Mouse (Mus musculus) heart, embryonic 16.5 days (tissue): ENCODE measurements around the gene Tmem52b. TPM values are rescaled to one million over a fixed set of nuclear protein-coding genes. Genes with fewer than 3 reads are reported as not detected.

Experiments used
- ATAC-seq: fragments of 200-750 bp; cut with Nextera tagmentation; replicated peaks from 2 replicates; pipeline ENCODE4 v1.8.0; 2017; ENCODE audit warnings: moderate number of reproducible peaks; ENCODE audit not compliant: insufficient read depth, low FRiP score; ENCODE audit errors: extremely low read depth
- H3K27ac ChIP-seq: fragments of 300-500 bp; sonication (generic); 2 replicates; pipeline ENCODE4 v1.5.1; 2014; ENCODE audit warnings: mild to moderate bottlenecking, low read length, control low read depth, moderate library complexity
- H3K27me3 ChIP-seq: fragments of 300-500 bp; sonication (generic); 2 replicates; pipeline ENCODE4 v1.6.1; 2014; ENCODE audit warnings: low read length, mixed read lengths; ENCODE audit not compliant: control insufficient read depth, insufficient read depth
- H3K36me3 ChIP-seq: fragments of 300-500 bp; sonication (generic); 2 replicates; pipeline ENCODE4 v1.6.1; 2014; ENCODE audit not compliant: control insufficient read depth, insufficient read depth
- H3K4me1 ChIP-seq: fragments of 300-500 bp; sonication (generic); 2 replicates; pipeline ENCODE4 v1.6.1; 2014; ENCODE audit warnings: low read length, mixed read lengths; ENCODE audit not compliant: control insufficient read depth, insufficient read depth
- H3K4me2 ChIP-seq: fragments of 300-500 bp; sonication (generic); 2 replicates; pipeline ENCODE4 v1.6.1; 2014; ENCODE audit warnings: low read depth, mild to moderate bottlenecking, control low read depth, low read length
- H3K4me3 ChIP-seq: fragments of 300-500 bp; sonication (generic); 2 replicates; pipeline ENCODE4 v1.5.1; 2014; ENCODE audit warnings: mild to moderate bottlenecking, control low read depth, low read length
- H3K9ac ChIP-seq: fragments of 300-500 bp; sonication (generic); 2 replicates; pipeline ENCODE4 v1.6.1; 2014; ENCODE audit warnings: low read length, control low read depth
- H3K9me3 ChIP-seq: fragments of 300-500 bp; sonication (generic); replicated peaks from 2 replicates; pipeline ENCODE4 v1.6.1; 2016; ENCODE audit warnings: low read length; ENCODE audit not compliant: control insufficient read depth
- WGBS: fragments of 180-500 bp; shearing (Covaris S2); extraction: QIAGEN DNeasy Blood & Tissue Kit; methylation state at CpG from one replicate; pipeline ENCODE4 v1.1.7; 2014; 5-methylcytosine and 5-hydroxymethylcytosine counted together
- polyA plus RNA-seq: library from polyadenylated mRNA; unstranded; fragments of >200 nt; fragmentation: Nextera tagmentation; extraction: Ambion mirVana; gene quantifications from 2 replicates; pipeline ENCODE4 v1.2.1, GENCODE M21; 2015

Gene Tmem52b
- polyA plus RNA-seq, 1 experiment from 2014 or later: 0.05 TPM

- no peak overlapping the region for H3K4me2 ChIP-seq
- no peaks in the 10 kb centered on the region for H3K27me3 ChIP-seq
- no peaks in the 10 kb centered on the region for H3K9me3 ChIP-seq
- no peak overlapping the region for H3K27ac ChIP-seq
- no peak overlapping the region for H3K9ac ChIP-seq
- H3K4me1 ChIP-seq: no peaks in the 10 kb centered on the region
- no peak for ATAC-seq
- H3K36me3 ChIP-seq: no peaks in the 10 kb centered on the region
- no peak overlapping the region for H3K4me3 ChIP-seq
Observed at GRCm38 (mm10) chr6:129526069-129526468, 13.7 kb downstream of the Tmem52b start.

- Histone ChIP-seq H3K9ac (no peak overlapping the region), H3K27ac (no peak overlapping the region), H3K27me3 (no peaks in the 10 kb centered on the region), H3K36me3 (no peaks in the 10 kb centered on the region), H3K4me2 (no peak overlapping the region), H3K9me3 (no peaks in the 10 kb centered on the region), H3K4me1 (peaks cover 2% of the 10 kb centered on the region; the same call in 1 of the 2 replicates), H3K4me3 (no peak overlapping the region)
- 50% methylated on average over 2 of the region's 2 CpGs for WGBS
- ATAC-seq: no peak
Observed at GRCm38 (mm10) chr6:129527416-129527815, 15.1 kb downstream of the Tmem52b start.

- no peaks in the 10 kb centered on the region for H3K36me3 ChIP-seq
- no peak overlapping the region for H3K9ac ChIP-seq
- no peak overlapping the region for H3K4me2 ChIP-seq
- no peak overlapping the region for H3K4me3 ChIP-seq
- no peaks in the 10 kb centered on the region for H3K9me3 ChIP-seq
- no peak overlapping the region for H3K27ac ChIP-seq
- no peak for ATAC-seq
- WGBS: 59% methylated on average over 1 of the region's 1 CpGs
- H3K4me1 ChIP-seq: peaks cover 11% of the 10 kb centered on the region
- no peaks in the 10 kb centered on the region for H3K27me3 ChIP-seq
Observed at GRCm38 (mm10) chr6:129529605-129530004, 17.2 kb downstream of the Tmem52b start.

GRCm38 (mm10) chr6:129530261-129530660, 17.9 kb downstream of the Tmem52b start:
- Histone ChIP-seq H3K27ac (no peak overlapping the region), H3K27me3 (no peaks in the 10 kb centered on the region), H3K9ac (no peak overlapping the region), H3K36me3 (no peaks in the 10 kb centered on the region), H3K4me3 (no peak overlapping the region), H3K4me2 (no peak overlapping the region), H3K9me3 (no peaks in the 10 kb centered on the region), H3K4me1 (peaks cover 18% of the 10 kb centered on the region)
- no peak for ATAC-seq

GRCm38 (mm10) chr6:129532556-129532941, 20.2 kb downstream of the Tmem52b start:
- H3K4me1 ChIP-seq: peaks cover 25% of the 10 kb centered on the region
- peak overlapping the region; percentile 71 for H3K4me3 ChIP-seq
- no peaks in the 10 kb centered on the region for H3K27me3 ChIP-seq
- H3K9me3 ChIP-seq: no peaks in the 10 kb centered on the region
- H3K27ac ChIP-seq: peak overlapping the region; percentile 67; the same call in 1 of the 2 replicates
- no peaks in the 10 kb centered on the region; the same call in 1 of the 2 replicates for H3K36me3 ChIP-seq
- no peak for ATAC-seq
- 30% methylated on average over 7 of the region's 7 CpGs for WGBS
- H3K9ac ChIP-seq: peak overlapping the region; percentile 78
- H3K4me2 ChIP-seq: peak overlapping the region; percentile 88

GRCm38 (mm10) chr6:129532942-129533860, 20.8 kb downstream of the Tmem52b start, which contains the start of gene Gabarapl1:
TSS of gene Gabarapl1 (plus strand) at chr6:129533160.
- Histone ChIP-seq H3K36me3 (peaks cover 3% of the 10 kb centered on the region; the same call in 1 of the 2 replicates), H3K4me3 (peak within 1 kb of the TSS; percentile 71), H3K9ac (peak within 1 kb of the TSS; percentile 78), H3K27ac (peak within 1 kb of the TSS; percentile 67), H3K4me1 (peaks cover 25% of the 10 kb centered on the region), H3K27me3 (no peaks in the 10 kb centered on the region), H3K9me3 (no peaks in the 10 kb centered on the region), H3K4me2 (peak within 1 kb of the TSS; percentile 88)
- ATAC-seq: peak; percentile 84
- under 1% methylated on average over 55 of the region's 55 CpGs for WGBS

GRCm38 (mm10) chr6:129534057-129534456, 21.7 kb downstream of the Tmem52b start:
- WGBS: 15% methylated on average over 9 of the region's 9 CpGs
- no peaks in the 10 kb centered on the region for H3K9me3 ChIP-seq
- H3K27me3 ChIP-seq: no peaks in the 10 kb centered on the region
- no peak for ATAC-seq
- H3K4me1 ChIP-seq: peaks cover 25% of the 10 kb centered on the region
- H3K4me3 ChIP-seq: peak overlapping the region; percentile 71
- peak overlapping the region; percentile 88 for H3K4me2 ChIP-seq
- H3K36me3 ChIP-seq: peaks cover 12% of the 10 kb centered on the region
- peak overlapping the region; percentile 78 for H3K9ac ChIP-seq
- peak overlapping the region; percentile 67 for H3K27ac ChIP-seq

- 43% methylated on average over 4 of the region's 4 CpGs for WGBS
- no peaks in the 10 kb centered on the region for H3K27me3 ChIP-seq
- peak overlapping the region; percentile 71 for H3K4me3 ChIP-seq
- H3K9me3 ChIP-seq: no peaks in the 10 kb centered on the region
- H3K27ac ChIP-seq: peak overlapping the region; percentile 11
- peaks cover 25% of the 10 kb centered on the region for H3K4me1 ChIP-seq
- peaks cover 18% of the 10 kb centered on the region for H3K36me3 ChIP-seq
- H3K4me2 ChIP-seq: peak overlapping the region; percentile 88
- peak overlapping the region; percentile 78 for H3K9ac ChIP-seq
- no peak for ATAC-seq
Observed at GRCm38 (mm10) chr6:129534627-129535190, 22.4 kb downstream of the Tmem52b start.

- WGBS: 35% methylated on average over 4 of the region's 4 CpGs
- Histone ChIP-seq H3K4me2 (peak overlapping the region; percentile 88; the same call in 1 of the 2 replicates), H3K4me3 (no peak overlapping the region; the same call in 1 of the 2 replicates), H3K9ac (no peak overlapping the region), H3K9me3 (no peaks in the 10 kb centered on the region), H3K4me1 (peaks cover 25% of the 10 kb centered on the region), H3K27ac (no peak overlapping the region), H3K27me3 (no peaks in the 10 kb centered on the region), H3K36me3 (peaks cover 27% of the 10 kb centered on the region)
- ATAC-seq: no peak
Observed at GRCm38 (mm10) chr6:129535723-129536122, 23.4 kb downstream of the Tmem52b start.
